Mouse (Mus musculus): ENCODE results near the gene Zbtb11. TPM values are rescaled to one million over a fixed set of nuclear protein-coding genes. Genes with fewer than 3 reads are reported as not detected.
"Not testable (repeated sequence)": the region's sequence is repeated elsewhere in the genome, so short reads cannot be mapped to it uniquely, and the experiment has no call there.

Zbtb11 gene
- polyA plus RNA-seq, 1 experiment from 2014 or later = 16.5 TPM

- Histone ChIP-seq H3K27me3 (ENCODE audit: poor library complexity, severe bottlenecking) (no peaks in the 10 kb centered on the region), H3K36me3 (replicated peaks) (peaks cover 54% of the 10 kb centered on the region), H3K4me1 (peaks cover 24% of the 10 kb centered on the region), H3K27ac (peak within 1 kb of the TSS; percentile 98), H3K9me3 (no peaks in the 10 kb centered on the region), H3K4me3 (peak within 1 kb of the TSS; percentile 90)
- WGBS = under 1% methylated on average over 39 of the region's 39 CpGs
- DNase-seq (ENCODE audit: extremely low spot score, low spot score) = peak; percentile 99
Measured at GRCm38 (mm10) chr16:56029661-56030082, 56.0 kb downstream of the Zbtb11 start, which contains the start of gene Pcnp. Gene Pcnp, minus strand, starts transcription at chr16:56029739.

- 96% methylated on average over 6 of the region's 6 CpGs for WGBS
- Histone ChIP-seq H3K4me1 (peaks cover 31% of the 10 kb centered on the region), H3K4me3 (no peak overlapping the region), H3K27me3 (ENCODE audit: poor library complexity, severe bottlenecking) (no peaks in the 10 kb centered on the region), H3K36me3 (replicated peaks) (peaks cover 44% of the 10 kb centered on the region), H3K27ac (no peak overlapping the region), H3K9me3 (no peaks in the 10 kb centered on the region)
- DNase-seq (ENCODE audit: extremely low spot score, low spot score) = no peak
Measured at GRCm38 (mm10) chr16:56034566-56034965, 60.9 kb downstream of the Zbtb11 start.

DNA sequence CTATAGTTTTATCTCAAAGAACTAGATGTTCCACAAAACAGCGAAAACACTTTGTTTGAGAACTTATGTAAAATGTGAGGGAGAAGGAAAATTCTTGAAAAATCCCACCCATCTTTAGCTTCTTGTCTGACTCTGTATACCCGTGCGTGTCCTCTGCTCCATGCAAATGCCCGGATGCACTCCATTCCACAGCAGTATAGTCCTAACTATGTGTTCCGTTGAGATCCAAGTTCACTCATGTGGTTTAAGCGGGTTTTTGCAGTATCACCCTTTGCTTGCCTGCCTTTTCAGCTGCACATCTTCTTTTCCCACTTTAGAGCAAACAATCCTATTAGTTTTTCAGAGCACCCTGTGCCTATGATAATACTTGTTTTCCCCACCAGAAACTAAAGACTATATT is 62.8 kb downstream of the Zbtb11 start:
- DNase-seq (ENCODE audit: extremely low spot score, low spot score) = no peak
- Histone ChIP-seq H3K9me3 (no peaks in the 10 kb centered on the region), H3K4me3 (peak overlapping the region; percentile 94), H3K36me3 (replicated peaks) (peaks cover 42% of the 10 kb centered on the region), H3K27me3 (ENCODE audit: poor library complexity, severe bottlenecking) (no peaks in the 10 kb centered on the region), H3K4me1 (peaks cover 18% of the 10 kb centered on the region), H3K27ac (0 out of 2 replicates have a peak overlapping the region, but pooled peaks have one; percentile 95)
- WGBS = 73% methylated on average over 6 of the region's 6 CpGs

GRCm38 (mm10) chr16:56037138-56038010 is 63.7 kb downstream of the Zbtb11 start, which contains the start of gene Trmt10c:
Gene Trmt10c, minus strand, starts transcription at chr16:56037819.
- Histone ChIP-seq H3K9me3 (no peaks in the 10 kb centered on the region), H3K4me3 (peak within 1 kb of the TSS; percentile 94), H3K27me3 (ENCODE audit: poor library complexity, severe bottlenecking) (no peaks in the 10 kb centered on the region), H3K36me3 (replicated peaks) (peaks cover 33% of the 10 kb centered on the region), H3K4me1 (peaks cover 18% of the 10 kb centered on the region), H3K27ac (peak within 1 kb of the TSS; percentile 95)
- under 1% methylated on average over 63 of the region's 63 CpGs for WGBS
- peak; percentile 91 for DNase-seq (ENCODE audit: extremely low spot score, low spot score)

- H3K9me3 ChIP-seq = no peaks in the 10 kb centered on the region
- no peak for DNase-seq (ENCODE audit: extremely low spot score, low spot score)
- WGBS = 30% methylated on average over 8 of the region's 8 CpGs
- peak overlapping the region; percentile 94 for H3K4me3 ChIP-seq
- H3K4me1 ChIP-seq = peaks cover 18% of the 10 kb centered on the region
- no peaks in the 10 kb centered on the region for H3K27me3 ChIP-seq (ENCODE audit: poor library complexity, severe bottlenecking)
- peaks cover 26% of the 10 kb centered on the region for H3K36me3 ChIP-seq (replicated peaks)
- H3K27ac ChIP-seq = peak overlapping the region; percentile 95
Measured at GRCm38 (mm10) chr16:56038090-56038489, 64.4 kb downstream of the Zbtb11 start.

GRCm38 (mm10) chr16:56048038-56048437 is 74.4 kb downstream of the Zbtb11 start, which contains the start of gene Senp7:
Gene Senp7, plus strand, starts transcription at chr16:56048338.
- no CpG with 5 or more reads among the region's 4 CpGs for WGBS
- H3K4me3 ChIP-seq; H3K4me1 ChIP-seq; H3K27ac ChIP-seq; H3K36me3 ChIP-seq (replicated peaks); DNase-seq (ENCODE audit: extremely low spot score, low spot score); H3K9me3 ChIP-seq; H3K27me3 ChIP-seq (ENCODE audit: poor library complexity, severe bottlenecking): not testable (repeated sequence)

- H3K4me1 ChIP-seq = peaks cover 27% of the 10 kb centered on the region
- no peaks in the 10 kb centered on the region for H3K9me3 ChIP-seq
- DNase-seq (ENCODE audit: extremely low spot score, low spot score) = no peak
- WGBS = 83% methylated on average over 3 of the region's 3 CpGs
- no peak overlapping the region for H3K4me3 ChIP-seq
- H3K36me3 ChIP-seq (replicated peaks) = no peaks in the 10 kb centered on the region
- H3K27me3 ChIP-seq (ENCODE audit: poor library complexity, severe bottlenecking) = no peaks in the 10 kb centered on the region
- peak overlapping the region; percentile 74; the same call in 1 of the 2 replicates for H3K27ac ChIP-seq
Measured at GRCm38 (mm10) chr16:56055911-56056310, 82.2 kb downstream of the Zbtb11 start.

DNA sequence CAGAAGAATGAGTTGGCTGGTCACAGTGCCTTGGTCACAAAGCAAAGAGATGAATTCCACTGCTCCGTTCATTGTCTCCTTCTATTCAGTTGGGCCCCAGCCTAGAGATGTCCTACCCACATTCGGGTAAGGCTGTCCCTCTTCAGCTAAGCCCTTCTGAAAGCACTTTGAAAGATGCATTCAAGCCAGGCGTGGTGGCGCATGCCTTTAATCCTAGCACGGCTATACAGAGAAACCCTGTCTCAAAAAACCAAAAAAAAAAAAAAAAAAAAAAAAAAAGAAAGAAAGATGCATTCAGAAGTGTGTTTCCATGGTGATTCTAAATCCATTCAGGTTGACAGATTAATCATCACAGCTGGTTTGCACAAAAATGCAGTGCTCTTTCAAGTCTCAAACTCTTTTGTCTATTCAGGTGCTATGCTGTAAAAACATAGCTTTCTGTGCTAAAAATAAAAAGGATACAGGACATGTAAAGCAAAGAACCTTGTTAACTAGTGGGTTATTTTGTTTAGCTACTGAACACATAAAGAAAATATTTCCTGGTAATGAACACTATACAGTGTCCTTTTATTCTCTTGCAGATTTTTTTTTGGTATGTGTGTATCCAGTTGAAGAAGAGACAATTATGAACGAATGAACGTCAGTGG is 83.4 kb downstream of the Zbtb11 start:
- 27% methylated on average over 7 of the region's 7 CpGs for WGBS
- H3K27me3 ChIP-seq (ENCODE audit: poor library complexity, severe bottlenecking) = no peaks in the 10 kb centered on the region
- peak overlapping the region; percentile 74 for H3K27ac ChIP-seq
- H3K4me3 ChIP-seq = no peak overlapping the region
- no peaks in the 10 kb centered on the region for H3K9me3 ChIP-seq
- no peaks in the 10 kb centered on the region for H3K36me3 ChIP-seq (replicated peaks)
- peaks cover 27% of the 10 kb centered on the region for H3K4me1 ChIP-seq
- DNase-seq (ENCODE audit: extremely low spot score, low spot score) = peak; percentile 51

GRCm38 (mm10) chr16:56058151-56058550 is 84.5 kb downstream of the Zbtb11 start:
- Histone ChIP-seq H3K9me3 (no peaks in the 10 kb centered on the region), H3K36me3 (replicated peaks) (no peaks in the 10 kb centered on the region), H3K4me1 (peaks cover 27% of the 10 kb centered on the region), H3K27me3 (ENCODE audit: poor library complexity, severe bottlenecking) (no peaks in the 10 kb centered on the region), H3K4me3 (no peak overlapping the region), H3K27ac (peak overlapping the region; percentile 68)
- 77% methylated on average over 10 of the region's 10 CpGs for WGBS
- DNase-seq (ENCODE audit: extremely low spot score, low spot score) = no peak

Other genes with a start within 250 kb of the Zbtb11 start
- gene Nfkbiz, start 135.0 kb upstream of the Zbtb11 start, polyA plus RNA-seq (2016; fragmentation: Nextera tagmentation; extraction: Ambion mirVana) = 1.4 and 1.8 TPM in 2 replicates
- 1.1 and 1.3 TPM in 2 replicates for gene Nxpe3, start 78.6 kb upstream of the Zbtb11 start, polyA plus RNA-seq (2016; fragmentation: Nextera tagmentation; extraction: Ambion mirVana)
- gene Cep97, start 39.0 kb upstream of the Zbtb11 start, polyA plus RNA-seq (2016; fragmentation: Nextera tagmentation; extraction: Ambion mirVana) = 17.4 and 18.3 TPM in 2 replicates
- 761 and 771 TPM in 2 replicates for gene Rpl24, start 7.6 kb upstream of the Zbtb11 start, polyA plus RNA-seq (2016; fragmentation: Nextera tagmentation; extraction: Ambion mirVana)
- 330 and 358 TPM in 2 replicates for gene Pcnp, start 55.9 kb downstream of the Zbtb11 start, polyA plus RNA-seq (2016; fragmentation: Nextera tagmentation; extraction: Ambion mirVana)
- gene Trmt10c, start 63.9 kb downstream of the Zbtb11 start, polyA plus RNA-seq (2016; fragmentation: Nextera tagmentation; extraction: Ambion mirVana) = 33.9 and 35.6 TPM in 2 replicates
- 28.7 and 29.2 TPM in 2 replicates for gene Senp7, start 74.5 kb downstream of the Zbtb11 start, polyA plus RNA-seq (2016; fragmentation: Nextera tagmentation; extraction: Ambion mirVana)
- gene Impg2, start 230.4 kb downstream of the Zbtb11 start, polyA plus RNA-seq (2016; fragmentation: Nextera tagmentation; extraction: Ambion mirVana) = 0.05 and 0.15 TPM in 2 replicates

Data from forebrain, embryonic 10.5 days (tissue).